Mouse (Mus musculus) CD4-positive, CD25-positive, alpha-beta regulatory T cell, adult 4 months (primary cell): Measurements from ENCODE around the gene Lrp5. TPM values are rescaled to one million over a fixed set of nuclear protein-coding genes. Genes with fewer than 3 reads are reported as not detected.
A peak's percentile ranks its signal among the peaks of the same experiment; 100 is the strongest.
"Not testable (repeated sequence)": the region's sequence is repeated elsewhere in the genome, so short reads cannot be mapped to it uniquely, and the experiment has no call there.

Experiments used
- ATAC-seq: one replicate; pipeline ENCODE4 v1.8.0; 2017
- polyA plus RNA-seq, 2 experiments: library from polyadenylated mRNA; unstranded; fragments of 100-300 nt; shearing (Covaris generic); gene quantifications; one replicate each; pipeline ENCODE4 v1.2.1; 2017

The Lrp5 gene
- polyA plus RNA-seq, 2 experiments from 2014 or later: 0.08 TPM; not detected in 1

DNA sequence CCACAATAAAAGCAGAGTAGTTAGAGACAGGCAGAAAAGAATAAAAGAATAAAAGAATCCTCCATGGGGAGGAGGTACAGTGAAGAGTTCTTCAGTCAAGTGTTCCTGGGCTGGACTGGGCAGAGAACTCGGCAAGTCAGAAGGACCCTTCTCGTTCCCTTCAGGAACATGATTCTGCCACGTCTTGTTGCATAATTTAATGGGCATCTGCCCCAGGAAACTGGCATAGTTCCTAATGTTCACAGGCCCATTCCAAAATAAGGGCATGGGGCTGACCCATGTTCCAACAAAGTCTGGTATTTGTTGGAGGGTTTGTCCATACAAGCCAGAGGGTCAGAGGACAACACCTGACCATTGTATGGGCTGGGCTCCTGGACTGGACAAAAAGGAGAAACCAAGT lies 8.6 kb upstream of the Lrp5 start:
- ATAC-seq: no peak

- no peak for ATAC-seq
Observed at GRCm38 (mm10) chr19:3694476-3694875, 8.1 kb upstream of the Lrp5 start.

DNA sequence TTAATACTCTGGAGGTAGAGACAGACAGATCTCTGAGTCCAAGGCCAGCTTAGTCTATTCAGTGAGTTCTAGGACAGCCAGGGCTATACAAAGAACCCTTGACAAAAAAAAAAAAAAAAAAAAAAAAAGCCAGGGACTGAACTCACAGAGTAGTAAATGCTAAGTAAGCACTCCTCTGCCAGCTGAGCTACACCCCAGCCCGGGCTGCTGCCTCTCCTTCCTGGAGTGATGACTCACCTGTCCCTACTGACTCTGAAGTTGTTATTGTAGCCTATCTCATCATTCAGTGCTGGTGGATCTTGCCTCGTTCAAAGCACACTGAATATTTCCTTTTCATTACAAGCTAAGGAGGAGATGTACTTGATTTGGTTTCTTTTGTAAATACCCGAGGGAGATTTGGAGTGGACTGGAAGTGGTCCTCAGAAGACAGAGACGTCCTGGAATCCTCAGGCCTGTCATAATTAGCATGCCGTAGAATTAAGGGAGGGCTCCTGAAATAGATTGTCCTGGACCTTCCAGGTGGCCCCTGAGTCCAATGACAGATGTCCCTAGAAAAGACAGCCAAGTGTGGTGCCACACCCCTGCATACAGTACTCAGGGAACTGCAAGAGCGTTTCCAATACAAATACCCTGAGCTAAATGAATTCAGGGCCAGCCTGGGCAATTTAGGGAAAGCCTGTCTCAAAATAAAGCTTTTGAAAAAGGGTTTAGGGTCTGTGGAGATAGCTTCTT lies 6.2 kb upstream of the Lrp5 start:
- ATAC-seq: no peak

DNA sequence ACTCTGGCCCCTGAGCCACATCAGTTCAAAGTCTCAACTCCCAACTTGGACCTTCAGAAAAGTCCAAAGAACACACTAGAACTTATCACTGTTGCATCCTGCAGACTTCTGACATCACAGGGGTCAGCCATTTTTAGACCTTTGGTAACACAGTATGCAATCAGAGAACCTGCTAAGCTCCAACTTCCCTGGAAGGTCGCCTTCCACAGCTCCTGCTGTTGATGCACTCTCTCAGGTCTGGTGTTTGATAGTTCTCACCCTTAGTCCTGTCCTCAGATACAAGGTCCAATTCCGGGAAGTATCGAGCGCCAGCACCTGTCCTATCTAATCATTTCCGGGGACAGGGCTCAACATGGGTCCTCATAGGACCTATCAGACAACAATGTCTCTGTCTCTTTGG lies 5.0 kb upstream of the Lrp5 start:
- ATAC-seq: no peak

- ATAC-seq: no peak
Observed at GRCm38 (mm10) chr19:3687676-3688171, 1.4 kb upstream of the Lrp5 start.

GRCm38 (mm10) chr19:3685611-3686214 lies 651 bp downstream of the Lrp5 start:
- ATAC-seq: no peak

GRCm38 (mm10) chr19:3684957-3685580 lies 1.3 kb downstream of the Lrp5 start:
- ATAC-seq: no peak

GRCm38 (mm10) chr19:3684414-3684813 lies 1.9 kb downstream of the Lrp5 start:
- no peak for ATAC-seq

- no peak for ATAC-seq
Observed at GRCm38 (mm10) chr19:3681310-3681934, 4.9 kb downstream of the Lrp5 start.

DNA sequence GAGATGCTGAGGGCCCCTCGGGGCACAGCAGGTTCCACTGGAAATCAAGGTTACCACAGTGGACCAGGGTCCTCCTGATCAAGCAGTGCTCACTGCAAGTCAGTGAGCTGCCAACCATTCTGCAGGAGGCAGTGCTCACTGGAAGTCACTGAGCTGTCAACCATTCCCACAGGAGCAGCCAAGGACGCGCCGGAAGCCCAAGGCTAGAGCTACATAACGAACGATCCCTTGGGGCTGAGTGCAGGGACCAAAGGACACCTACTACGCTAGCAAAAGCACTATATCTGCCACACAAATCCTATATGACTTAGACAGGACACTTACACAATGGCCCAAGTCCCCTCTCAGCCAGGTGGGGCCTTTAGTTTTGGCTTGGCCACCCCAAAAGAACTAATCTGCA lies 5.6 kb downstream of the Lrp5 start:
- no peak for ATAC-seq

GRCm38 (mm10) chr19:3674122-3674855 lies 12.1 kb downstream of the Lrp5 start:
- ATAC-seq: no peak

- ATAC-seq: no peak
Observed at GRCm38 (mm10) chr19:3673149-3673548, 13.2 kb downstream of the Lrp5 start.

DNA sequence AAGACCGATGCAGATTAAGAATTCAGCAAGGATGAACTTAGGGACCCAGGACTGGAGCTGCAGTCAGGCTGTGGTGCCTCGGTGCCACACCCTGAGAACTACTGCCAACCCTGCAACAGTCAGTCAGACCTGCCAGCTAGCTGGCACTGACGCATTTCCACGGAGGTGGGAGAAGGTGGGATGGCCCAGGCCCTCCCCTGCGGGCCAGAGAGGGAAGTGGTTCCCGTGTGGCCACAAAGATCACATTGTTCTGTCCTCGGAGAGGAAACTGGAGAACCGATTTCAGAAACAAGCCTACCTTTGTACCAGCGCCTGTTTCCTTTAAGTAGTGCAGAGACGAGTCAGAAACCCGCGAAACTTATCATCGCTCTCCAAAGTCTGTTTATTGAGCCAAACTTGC lies 17.3 kb downstream of the Lrp5 start:
- peak; percentile 32 for ATAC-seq

DNA sequence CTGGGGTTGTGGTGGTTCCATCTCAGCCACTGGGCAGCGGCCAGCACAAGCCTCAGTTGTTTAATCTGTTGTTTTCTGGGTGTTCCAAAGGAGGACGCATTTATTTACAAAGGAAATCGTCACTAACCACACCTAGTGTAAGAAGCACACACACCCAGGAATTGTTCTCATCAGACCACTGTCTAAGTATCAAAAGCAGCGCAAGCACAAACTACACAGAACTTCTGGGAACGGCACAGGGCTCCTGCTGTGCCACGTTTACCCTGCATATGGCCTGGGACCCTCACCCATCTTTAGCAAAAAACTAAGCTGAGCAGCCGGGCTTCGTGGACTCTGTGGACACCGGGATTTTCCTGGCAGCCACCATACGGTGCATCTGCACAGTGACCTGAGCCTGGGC lies 17.8 kb downstream of the Lrp5 start:
- ATAC-seq: no peak

DNA sequence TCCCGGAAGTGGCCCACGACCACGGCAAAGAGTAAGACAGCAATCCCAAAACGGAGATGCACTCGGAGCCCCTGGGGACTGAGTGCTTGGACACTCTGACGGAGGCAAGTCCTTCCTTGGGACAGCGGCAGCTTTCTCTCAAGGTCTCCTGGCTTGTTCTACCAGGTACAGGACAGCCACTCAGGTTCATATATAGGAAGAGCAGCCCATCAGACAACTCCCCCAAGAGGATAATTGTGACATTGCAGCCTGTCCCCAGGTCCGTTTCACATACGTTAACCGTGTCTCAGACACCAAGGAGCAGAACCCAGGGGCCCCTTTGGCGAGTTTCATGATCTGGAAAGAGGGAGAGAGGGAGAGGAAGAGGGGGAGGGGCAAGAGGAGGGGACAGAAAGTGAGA lies 18.4 kb downstream of the Lrp5 start:
- peak; percentile 63 for ATAC-seq

DNA sequence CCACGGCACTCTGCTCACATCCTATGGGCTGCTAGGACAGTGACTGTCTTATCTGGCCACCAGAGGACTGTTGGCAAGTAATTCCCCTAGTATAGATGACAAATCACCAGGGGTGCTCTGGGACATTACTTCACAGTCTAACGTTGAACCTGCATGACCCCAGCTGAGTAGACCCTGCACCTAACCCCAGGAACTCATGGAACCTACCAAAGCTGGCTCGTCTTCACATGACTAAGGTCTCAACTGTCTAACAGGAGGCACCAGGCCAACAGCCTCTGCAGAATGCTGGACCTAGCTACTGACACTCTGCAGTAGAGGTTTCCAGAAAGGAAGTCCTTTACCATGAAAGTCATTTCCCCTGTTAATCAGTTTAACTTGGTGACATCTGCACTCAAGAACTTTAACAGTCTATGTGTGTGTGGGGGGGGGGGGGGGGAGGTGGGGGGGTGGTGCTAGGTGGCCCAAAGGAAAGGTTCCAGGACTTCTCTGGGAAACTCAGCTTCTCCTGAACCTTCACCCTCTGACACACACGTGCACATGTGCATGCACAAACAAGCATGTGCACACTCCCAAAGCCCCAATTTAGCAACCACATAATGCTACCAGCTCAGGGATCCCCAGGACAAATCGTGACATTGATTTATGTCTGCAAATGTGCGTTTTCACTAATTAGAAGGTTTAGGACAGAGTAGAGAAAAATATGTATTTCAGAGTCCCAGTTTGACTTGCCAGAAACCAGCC lies 19.0 kb downstream of the Lrp5 start:
- ATAC-seq: no peak

- no peak for ATAC-seq
Observed at GRCm38 (mm10) chr19:3666632-3667031, 19.7 kb downstream of the Lrp5 start.

DNA sequence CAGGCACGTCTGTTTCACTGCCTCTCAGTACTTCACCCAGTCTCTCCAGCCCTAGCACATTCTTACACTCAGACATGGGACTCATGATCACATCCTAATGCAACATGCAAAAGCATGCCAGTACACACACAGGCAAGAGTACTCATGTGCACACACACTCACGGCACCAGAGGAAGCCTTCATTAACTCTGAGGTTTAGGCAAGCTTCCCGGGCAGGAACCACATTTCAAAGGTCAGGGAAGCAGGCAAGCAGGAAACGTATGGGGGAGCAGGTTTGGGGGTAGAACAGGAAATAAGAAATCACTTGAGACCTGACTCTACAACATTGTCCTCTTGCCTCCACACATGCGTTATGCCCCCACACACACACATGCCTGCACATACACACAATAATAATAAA lies 20.9 kb downstream of the Lrp5 start:
- peak; percentile 59 for ATAC-seq

DNA sequence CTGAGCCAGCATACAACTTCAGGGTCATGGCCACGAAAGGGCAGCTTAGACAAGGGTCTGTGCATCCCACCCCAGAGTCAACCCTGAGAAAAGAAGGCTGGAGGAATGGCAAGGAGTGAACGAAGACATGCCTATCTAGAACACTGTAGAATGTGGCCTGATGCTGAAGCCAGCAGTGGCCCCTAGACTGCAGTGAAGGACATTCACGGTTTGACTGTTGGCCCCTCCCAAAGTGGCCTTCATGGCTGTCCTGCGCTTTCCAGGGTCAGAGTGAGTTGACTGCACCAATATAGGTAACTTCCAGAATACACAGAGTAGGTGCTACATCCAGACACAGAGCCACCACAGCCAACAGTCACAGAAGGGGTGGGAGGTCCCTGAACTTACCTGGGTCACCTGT lies 28.4 kb downstream of the Lrp5 start:
- no peak for ATAC-seq

GRCm38 (mm10) chr19:3657065-3657464 lies 29.3 kb downstream of the Lrp5 start:
- not testable (repeated sequence) for ATAC-seq

- ATAC-seq: no peak
Observed at GRCm38 (mm10) chr19:3656144-3656543, 30.2 kb downstream of the Lrp5 start.

DNA sequence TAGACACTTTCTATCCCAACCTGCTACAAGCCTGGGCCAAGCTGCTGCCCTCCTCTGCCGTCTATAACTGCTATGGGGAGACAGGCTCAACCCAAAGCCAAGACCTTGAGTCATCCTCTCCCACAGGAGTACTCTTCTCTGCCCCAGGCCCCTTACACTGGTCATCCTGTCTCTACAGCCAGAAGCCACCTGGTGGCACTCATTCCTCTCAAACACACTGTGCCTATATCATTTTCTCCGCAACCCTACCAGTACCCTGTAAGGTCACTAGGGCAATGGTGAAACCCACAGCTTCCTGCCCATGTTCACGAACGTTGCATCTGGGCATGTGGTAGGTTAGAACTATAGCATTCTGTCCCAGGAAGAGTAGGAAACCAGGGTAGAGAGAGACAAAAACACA lies 31.4 kb downstream of the Lrp5 start:
- ATAC-seq: no peak
